ENCODE assay signal across 17 mouse cellular contexts in genomic region chr11:61498736-61499504, GRCm38 (mm10). TPM values are rescaled to one million over a fixed set of nuclear protein-coding genes. Genes with fewer than 3 reads are reported as not detected.
DNase-seq lines count a peak whose midpoint lies in the region; ATAC-seq lines count a peak whose summit lies in the region.
"Had no signal": no experiment of that assay in that cellular context is flagged by ENCODE, and none has a peak within 500 bp of the region (broad histone marks: within the 10 kb centered on the region; RNA-seq: fewer than 3 reads in every experiment).

No protein-coding gene starts in this region.

- no peaks in the 10 kb centered on the region for H3K36me3 ChIP-seq in heart, embryonic 15.5 days
- H3K36me3 ChIP-seq in limb, embryonic 12.5 days, result no peaks in the 10 kb centered on the region
- H3K36me3 ChIP-seq: embryonic facial prominence, embryonic 13.5 days; forebrain, embryonic 15.5 days had no signal

- no peak for ATAC-seq in heart, embryonic 15.5 days (replicated peaks; ENCODE audit: insufficient number of reproducible peaks, insufficient read depth, low FRiP score, low read depth)
- ATAC-seq in limb, embryonic 12.5 days (ENCODE audit: insufficient number of reproducible peaks, insufficient read depth, low FRiP score, low TSS enrichment, low read depth), result no peak
- no peak for ATAC-seq in megakaryocyte-erythroid progenitor cell, adult 5-6 weeks (replicated peaks; ENCODE audit: low FRiP score, low TSS enrichment, poor library complexity, severe bottlenecking)
- ATAC-seq: forebrain, embryonic 15.5 days had no signal

- H3K4me2 ChIP-seq in heart, embryonic 15.5 days, result no peak overlapping the region
- no peak overlapping the region for H3K4me2 ChIP-seq in limb, embryonic 12.5 days
- H3K4me2 ChIP-seq: embryonic facial prominence, embryonic 13.5 days; forebrain, embryonic 15.5 days; midbrain, embryonic 11.5 days had no signal

- H3K27me3 ChIP-seq in heart, embryonic 15.5 days, result no peaks in the 10 kb centered on the region
- H3K27me3 ChIP-seq in limb, embryonic 12.5 days, result no peaks in the 10 kb centered on the region
- H3K27me3 ChIP-seq: embryonic facial prominence, embryonic 13.5 days; forebrain, embryonic 15.5 days had no signal

- WGBS in heart, embryonic 15.5 days, result 54% methylated on average over 6 of the region's 6 CpGs
- WGBS in limb, embryonic 12.5 days, result 58% methylated on average over 6 of the region's 6 CpGs

- peaks cover 17% of the 10 kb centered on the region for H3K4me1 ChIP-seq in heart, embryonic 15.5 days (replicated peaks)
- peaks cover 9% of the 10 kb centered on the region for H3K4me1 ChIP-seq in limb, embryonic 12.5 days (replicated peaks)

- no peak overlapping the region for H3K9ac ChIP-seq in heart, embryonic 15.5 days
- H3K9ac ChIP-seq in limb, embryonic 12.5 days (replicated peaks), result no peak overlapping the region
- H3K9ac ChIP-seq: embryonic facial prominence, embryonic 13.5 days; forebrain, embryonic 15.5 days had no signal

- no peak overlapping the region for H3K4me3 ChIP-seq in heart, embryonic 15.5 days
- no peak overlapping the region for H3K4me3 ChIP-seq in limb, embryonic 12.5 days (replicated peaks)
- H3K4me3 ChIP-seq: embryonic facial prominence, embryonic 13.5 days; forebrain, embryonic 15.5 days had no signal

- no peak for DNase-seq in heart, adult 18-20 months
- DNase-seq in A20 (ENCODE audit: low read depth, low spot score) (peak; percentile 60), R1 (ENCODE audit: low read depth, low spot score) (peak; percentile 76)
- no peak for DNase-seq in right cerebral cortex, postnatal 36 days (ENCODE audit: low spot score in 2 of 2)
- DNase-seq in kidney, postnatal 36 days, result no peak
- DNase-seq: adrenal gland, adult 2 months; cerebellum, adult 11-12 months; gastrocnemius, postnatal 25 days; kidney, postnatal 25 days; retina, postnatal 1 day; thymus, postnatal 14 days had no signal

- no peaks in the 10 kb centered on the region for H3K9me3 ChIP-seq in heart, embryonic 15.5 days (replicated peaks)
- no peaks in the 10 kb centered on the region for H3K9me3 ChIP-seq in limb, embryonic 12.5 days
- H3K9me3 ChIP-seq: embryonic facial prominence, embryonic 13.5 days; forebrain, embryonic 15.5 days had no signal

- peak overlapping the region; percentile 62 for H3K27ac ChIP-seq in heart, embryonic 15.5 days
- 0 out of 2 replicates have a peak overlapping the region, but pooled peaks have one; percentile 29 for H3K27ac ChIP-seq in limb, embryonic 12.5 days
- H3K27ac ChIP-seq: embryonic facial prominence, embryonic 13.5 days; forebrain, embryonic 15.5 days had no signal

RNA-seq across cellular contexts. Expression of gene Mapk7, which starts 4.7 kb away (rescaled TPM):
- polyA plus RNA-seq in heart, embryonic 15.5 days (2015; fragmentation: Nextera tagmentation; extraction: Ambion mirVana), result 23.0 and 33.4 TPM in 2 replicates
- total RNA-seq in heart, adult 18-20 months (2021), result 1 to 10 TPM; 5.7 to 6.0 TPM
- 85.0 and 93.7 TPM in 2 replicates for polyA plus RNA-seq in limb, embryonic 12.5 days (2016; fragmentation: Nextera tagmentation; extraction: Ambion mirVana)
- 6.8 and 15.5 TPM in 2 replicates for total RNA-seq in megakaryocyte-erythroid progenitor cell, adult 5-6 weeks (2014; fragmentation: Nextera tagmentation)
- 5.1 and 9.5 TPM in 2 replicates for total RNA-seq in megakaryocyte-erythroid progenitor cell, adult 5-6 weeks (2017)

RNA-seq across cellular contexts. Expression of gene B9d1, which starts 6.0 kb away (rescaled TPM):
- 11.1 and 15.8 TPM in 2 replicates for polyA plus RNA-seq in heart, embryonic 15.5 days (2015; fragmentation: Nextera tagmentation; extraction: Ambion mirVana)
- 1 to 10 TPM; 6.3 to 7.5 TPM for total RNA-seq in heart, adult 18-20 months (2021)
- 37.5 and 38.5 TPM in 2 replicates for polyA plus RNA-seq in limb, embryonic 12.5 days (2016; fragmentation: Nextera tagmentation; extraction: Ambion mirVana)
- total RNA-seq in megakaryocyte-erythroid progenitor cell, adult 5-6 weeks (2014; fragmentation: Nextera tagmentation), result 4.3 and 8.6 TPM in 2 replicates
- 3.4 and 10.4 TPM in 2 replicates for total RNA-seq in megakaryocyte-erythroid progenitor cell, adult 5-6 weeks (2017)

RNA-seq across cellular contexts. Expression of gene Mfap4, which starts 13.7 kb away (rescaled TPM):
- polyA plus RNA-seq in heart, embryonic 15.5 days (2015; fragmentation: Nextera tagmentation; extraction: Ambion mirVana), result 160 and 252 TPM in 2 replicates
- 10 to 100 TPM; 12.5 to 13.3 TPM for total RNA-seq in heart, adult 18-20 months (2021)
- 198 and 239 TPM in 2 replicates for polyA plus RNA-seq in limb, embryonic 12.5 days (2016; fragmentation: Nextera tagmentation; extraction: Ambion mirVana)
- not detected in 2 replicates for total RNA-seq in megakaryocyte-erythroid progenitor cell, adult 5-6 weeks (2014; fragmentation: Nextera tagmentation)
- total RNA-seq in megakaryocyte-erythroid progenitor cell, adult 5-6 weeks (2017), result not detected in 2 replicates

RNA-seq across cellular contexts. Expression of gene Rnf112, which starts 45.0 kb away (rescaled TPM):
- 0.35 and 0.42 TPM in 2 replicates for polyA plus RNA-seq in heart, embryonic 15.5 days (2015; fragmentation: Nextera tagmentation; extraction: Ambion mirVana)
- under 1 TPM in 1 of 2 experiments, not detected in 1; 0.15 TPM for total RNA-seq in heart, adult 18-20 months (2021)
- 0.63 and 0.69 TPM in 2 replicates for polyA plus RNA-seq in limb, embryonic 12.5 days (2016; fragmentation: Nextera tagmentation; extraction: Ambion mirVana)
- not detected in 2 replicates for total RNA-seq in megakaryocyte-erythroid progenitor cell, adult 5-6 weeks (2014; fragmentation: Nextera tagmentation)
- total RNA-seq in megakaryocyte-erythroid progenitor cell, adult 5-6 weeks (2017), result not detected in 2 replicates

Comparison
In these comparisons a context has a peak if more than half of its experiments do, and no peak if none do; other contexts are left out.
1. DNase-seq: peak in A20 (single experiment) and R1 (single experiment); none in heart, adult 18-20 months (0 of 2), right cerebral cortex, postnatal 36 days (0 of 2) and kidney, postnatal 36 days (0 of 2).
2. RNA of gene Mfap4, which starts 13.7 kb away (total RNA-seq): 12.5 to 13.3 TPM in heart, adult 18-20 months; not detected in megakaryocyte-erythroid progenitor cell, adult 5-6 weeks; every median in the first group is over 10 times any median in the second.